Mouse (Mus musculus): ENCODE results near the gene Cdc42bpa. TPM values are rescaled to one million over a fixed set of nuclear protein-coding genes. Genes with fewer than 3 reads are reported as not detected.

The Cdc42bpa gene
- polyA plus RNA-seq, 1 experiment from 2014 or later = 26.1 TPM

- Histone ChIP-seq H3K27ac (ENCODE audit: low read length) (no peak overlapping the region), H3K4me1 (ENCODE audit: control insufficient read depth, insufficient read depth, low read length) (no peaks in the 10 kb centered on the region; the same call in 1 of the 2 replicates), H3K4me3 (ENCODE audit: low read depth, low read length) (no peak overlapping the region), H3K36me3 (ENCODE audit: control insufficient read depth, insufficient read depth, low read length) (no peaks in the 10 kb centered on the region), H3K9me3 (ENCODE audit: control insufficient read depth, low read depth, low read length) (no peaks in the 10 kb centered on the region), H3K9ac (replicated peaks; ENCODE audit: low read depth, low read length) (no peak overlapping the region), H3K4me2 (replicated peaks; ENCODE audit: low read depth, low read length) (no peak overlapping the region), H3K27me3 (ENCODE audit: control insufficient read depth, insufficient read depth, low read length) (no peaks in the 10 kb centered on the region)
- ATAC-seq (ENCODE audit: insufficient number of reproducible peaks, insufficient read depth, low FRiP score, low read depth) = no peak
- 92% methylated on average over 4 of the region's 4 CpGs for WGBS
Observed at GRCm38 (mm10) chr1:180172600-180172999, 212.3 kb downstream of the Cdc42bpa start.

GRCm38 (mm10) chr1:180173017-180173416, 212.7 kb downstream of the Cdc42bpa start:
- Histone ChIP-seq H3K9me3 (ENCODE audit: control insufficient read depth, low read depth, low read length) (no peaks in the 10 kb centered on the region), H3K36me3 (ENCODE audit: control insufficient read depth, insufficient read depth, low read length) (no peaks in the 10 kb centered on the region), H3K4me1 (ENCODE audit: control insufficient read depth, insufficient read depth, low read length) (no peaks in the 10 kb centered on the region; the same call in 1 of the 2 replicates), H3K4me3 (ENCODE audit: low read depth, low read length) (no peak overlapping the region), H3K4me2 (replicated peaks; ENCODE audit: low read depth, low read length) (no peak overlapping the region), H3K27ac (ENCODE audit: low read length) (no peak overlapping the region), H3K27me3 (ENCODE audit: control insufficient read depth, insufficient read depth, low read length) (no peaks in the 10 kb centered on the region), H3K9ac (replicated peaks; ENCODE audit: low read depth, low read length) (no peak overlapping the region)
- ATAC-seq (ENCODE audit: insufficient number of reproducible peaks, insufficient read depth, low FRiP score, low read depth) = no peak
- WGBS = 83% methylated on average over 5 of the region's 5 CpGs

- Histone ChIP-seq H3K4me1 (ENCODE audit: control insufficient read depth, insufficient read depth, low read length) (no peaks in the 10 kb centered on the region; the same call in 1 of the 2 replicates), H3K27ac (ENCODE audit: low read length) (no peak overlapping the region), H3K4me2 (replicated peaks; ENCODE audit: low read depth, low read length) (no peak overlapping the region), H3K36me3 (ENCODE audit: control insufficient read depth, insufficient read depth, low read length) (no peaks in the 10 kb centered on the region), H3K4me3 (ENCODE audit: low read depth, low read length) (no peak overlapping the region), H3K9ac (replicated peaks; ENCODE audit: low read depth, low read length) (no peak overlapping the region), H3K27me3 (ENCODE audit: control insufficient read depth, insufficient read depth, low read length) (no peaks in the 10 kb centered on the region), H3K9me3 (ENCODE audit: control insufficient read depth, low read depth, low read length) (no peaks in the 10 kb centered on the region)
- no peak for ATAC-seq (ENCODE audit: insufficient number of reproducible peaks, insufficient read depth, low FRiP score, low read depth)
- 59% methylated on average over 6 of the region's 6 CpGs for WGBS
Observed at GRCm38 (mm10) chr1:180174718-180175117, 214.4 kb downstream of the Cdc42bpa start.

GRCm38 (mm10) chr1:180175167-180175566, 214.9 kb downstream of the Cdc42bpa start:
- Histone ChIP-seq H3K27me3 (ENCODE audit: control insufficient read depth, insufficient read depth, low read length) (no peaks in the 10 kb centered on the region), H3K4me3 (ENCODE audit: low read depth, low read length) (no peak overlapping the region), H3K4me2 (replicated peaks; ENCODE audit: low read depth, low read length) (no peak overlapping the region), H3K27ac (ENCODE audit: low read length) (no peak overlapping the region), H3K9me3 (ENCODE audit: control insufficient read depth, low read depth, low read length) (no peaks in the 10 kb centered on the region), H3K9ac (replicated peaks; ENCODE audit: low read depth, low read length) (no peak overlapping the region), H3K36me3 (ENCODE audit: control insufficient read depth, insufficient read depth, low read length) (no peaks in the 10 kb centered on the region), H3K4me1 (ENCODE audit: control insufficient read depth, insufficient read depth, low read length) (no peaks in the 10 kb centered on the region; the same call in 1 of the 2 replicates)
- 33% methylated on average over 3 of the region's 3 CpGs for WGBS
- ATAC-seq (ENCODE audit: insufficient number of reproducible peaks, insufficient read depth, low FRiP score, low read depth) = no peak

- WGBS = 58% methylated on average over 8 of the region's 8 CpGs
- no peak overlapping the region for H3K27ac ChIP-seq (ENCODE audit: low read length)
- no peak overlapping the region for H3K4me2 ChIP-seq (replicated peaks; ENCODE audit: low read depth, low read length)
- H3K4me1 ChIP-seq (ENCODE audit: control insufficient read depth, insufficient read depth, low read length) = no peaks in the 10 kb centered on the region; the same call in 1 of the 2 replicates
- no peaks in the 10 kb centered on the region for H3K36me3 ChIP-seq (ENCODE audit: control insufficient read depth, insufficient read depth, low read length)
- no peak for ATAC-seq (ENCODE audit: insufficient number of reproducible peaks, insufficient read depth, low FRiP score, low read depth)
- no peaks in the 10 kb centered on the region for H3K9me3 ChIP-seq (ENCODE audit: control insufficient read depth, low read depth, low read length)
- no peaks in the 10 kb centered on the region for H3K27me3 ChIP-seq (ENCODE audit: control insufficient read depth, insufficient read depth, low read length)
- no peak overlapping the region for H3K9ac ChIP-seq (replicated peaks; ENCODE audit: low read depth, low read length)
- no peak overlapping the region for H3K4me3 ChIP-seq (ENCODE audit: low read depth, low read length)
Observed at GRCm38 (mm10) chr1:180175635-180176034, 215.4 kb downstream of the Cdc42bpa start.

- Histone ChIP-seq H3K27me3 (ENCODE audit: control insufficient read depth, insufficient read depth, low read length) (no peaks in the 10 kb centered on the region), H3K36me3 (ENCODE audit: control insufficient read depth, insufficient read depth, low read length) (no peaks in the 10 kb centered on the region), H3K4me2 (replicated peaks; ENCODE audit: low read depth, low read length) (no peak overlapping the region), H3K4me3 (ENCODE audit: low read depth, low read length) (no peak overlapping the region), H3K9ac (replicated peaks; ENCODE audit: low read depth, low read length) (no peak overlapping the region), H3K27ac (ENCODE audit: low read length) (no peak overlapping the region), H3K4me1 (ENCODE audit: control insufficient read depth, insufficient read depth, low read length) (no peaks in the 10 kb centered on the region; the same call in 1 of the 2 replicates), H3K9me3 (ENCODE audit: control insufficient read depth, low read depth, low read length) (no peaks in the 10 kb centered on the region)
- ATAC-seq (ENCODE audit: insufficient number of reproducible peaks, insufficient read depth, low FRiP score, low read depth) = no peak
- WGBS = 9% methylated on average over 1 of the region's 1 CpGs
Observed at GRCm38 (mm10) chr1:180176784-180177183, 216.5 kb downstream of the Cdc42bpa start.

GRCm38 (mm10) chr1:180178340-180178739, 218.1 kb downstream of the Cdc42bpa start:
- no peak for ATAC-seq (ENCODE audit: insufficient number of reproducible peaks, insufficient read depth, low FRiP score, low read depth)
- no peak overlapping the region for H3K4me3 ChIP-seq (ENCODE audit: low read depth, low read length)
- WGBS = 87% methylated on average over 9 of the region's 9 CpGs
- no peak overlapping the region for H3K9ac ChIP-seq (replicated peaks; ENCODE audit: low read depth, low read length)
- H3K4me1 ChIP-seq (ENCODE audit: control insufficient read depth, insufficient read depth, low read length) = no peaks in the 10 kb centered on the region; the same call in 1 of the 2 replicates
- no peak overlapping the region for H3K4me2 ChIP-seq (replicated peaks; ENCODE audit: low read depth, low read length)
- no peaks in the 10 kb centered on the region for H3K27me3 ChIP-seq (ENCODE audit: control insufficient read depth, insufficient read depth, low read length)
- no peaks in the 10 kb centered on the region for H3K36me3 ChIP-seq (ENCODE audit: control insufficient read depth, insufficient read depth, low read length)
- no peaks in the 10 kb centered on the region for H3K9me3 ChIP-seq (ENCODE audit: control insufficient read depth, low read depth, low read length)
- H3K27ac ChIP-seq (ENCODE audit: low read length) = no peak overlapping the region

GRCm38 (mm10) chr1:180179100-180179499, 218.8 kb downstream of the Cdc42bpa start:
- H3K4me3 ChIP-seq (ENCODE audit: low read depth, low read length) = no peak overlapping the region
- no peak overlapping the region for H3K4me2 ChIP-seq (replicated peaks; ENCODE audit: low read depth, low read length)
- H3K36me3 ChIP-seq (ENCODE audit: control insufficient read depth, insufficient read depth, low read length) = no peaks in the 10 kb centered on the region
- no peaks in the 10 kb centered on the region for H3K9me3 ChIP-seq (ENCODE audit: control insufficient read depth, low read depth, low read length)
- no peak overlapping the region for H3K27ac ChIP-seq (ENCODE audit: low read length)
- no peak overlapping the region for H3K9ac ChIP-seq (replicated peaks; ENCODE audit: low read depth, low read length)
- 96% methylated on average over 4 of the region's 4 CpGs for WGBS
- H3K27me3 ChIP-seq (ENCODE audit: control insufficient read depth, insufficient read depth, low read length) = no peaks in the 10 kb centered on the region
- ATAC-seq (ENCODE audit: insufficient number of reproducible peaks, insufficient read depth, low FRiP score, low read depth) = no peak
- H3K4me1 ChIP-seq (ENCODE audit: control insufficient read depth, insufficient read depth, low read length) = no peaks in the 10 kb centered on the region; the same call in 1 of the 2 replicates

- WGBS = 95% methylated on average over 2 of the region's 2 CpGs
- no peaks in the 10 kb centered on the region for H3K9me3 ChIP-seq (ENCODE audit: control insufficient read depth, low read depth, low read length)
- ATAC-seq (ENCODE audit: insufficient number of reproducible peaks, insufficient read depth, low FRiP score, low read depth) = no peak
- no peaks in the 10 kb centered on the region; the same call in 1 of the 2 replicates for H3K4me1 ChIP-seq (ENCODE audit: control insufficient read depth, insufficient read depth, low read length)
- no peak overlapping the region for H3K4me3 ChIP-seq (ENCODE audit: low read depth, low read length)
- H3K27ac ChIP-seq (ENCODE audit: low read length) = no peak overlapping the region
- H3K4me2 ChIP-seq (replicated peaks; ENCODE audit: low read depth, low read length) = no peak overlapping the region
- no peak overlapping the region for H3K9ac ChIP-seq (replicated peaks; ENCODE audit: low read depth, low read length)
- no peaks in the 10 kb centered on the region for H3K36me3 ChIP-seq (ENCODE audit: control insufficient read depth, insufficient read depth, low read length)
- H3K27me3 ChIP-seq (ENCODE audit: control insufficient read depth, insufficient read depth, low read length) = no peaks in the 10 kb centered on the region
Observed at GRCm38 (mm10) chr1:180179840-180180239, 219.6 kb downstream of the Cdc42bpa start.

Measured in stomach, embryonic 14.5 days (tissue).